Mouse (Mus musculus): Measurements from ENCODE around the gene Gria2. TPM values are rescaled to one million over a fixed set of nuclear protein-coding genes. Genes with fewer than 3 reads are reported as not detected.

Gene Gria2
- polyA plus RNA-seq, 1 experiment, result 0.33 TPM

DNA sequence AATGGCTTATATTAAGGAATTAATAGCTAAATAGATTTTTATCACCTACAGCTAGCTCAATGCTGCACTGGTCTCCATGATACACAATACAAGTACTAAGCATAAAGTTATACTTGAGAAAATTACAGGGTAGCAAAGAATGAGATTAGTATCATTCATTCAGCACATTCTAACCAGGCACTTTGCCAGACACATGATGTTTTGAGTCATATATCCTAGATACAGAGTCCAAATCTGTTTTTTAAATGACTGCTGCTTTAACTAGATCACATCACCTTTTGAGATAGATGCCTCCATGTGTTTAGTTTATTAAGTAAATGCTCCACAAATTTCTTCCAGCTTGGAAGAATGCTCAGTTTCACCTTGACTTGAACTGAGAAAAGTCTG lies 21.5 kb downstream of the Gria2 start:
- no peak overlapping the region for H3K27ac ChIP-seq (ENCODE audit: insufficient read depth, low read length)
- no peak for TF ChIP-seq CTCF (IDR thresholded peaks at IDR 0.05; ENCODE audit: borderline replicate concordance, insufficient read depth, low read length)
- TF ChIP-seq POLR2A (IDR thresholded peaks at IDR 0.05; ENCODE audit: low read depth, low read length), result no peak
- no peak overlapping the region for H3K4me3 ChIP-seq (ENCODE audit: insufficient read depth, low read length)
- H3K4me1 ChIP-seq (ENCODE audit: control insufficient read depth, insufficient read depth, low read length), result peaks cover 7% of the 10 kb centered on the region; the same call in 1 of the 2 replicates

DNA sequence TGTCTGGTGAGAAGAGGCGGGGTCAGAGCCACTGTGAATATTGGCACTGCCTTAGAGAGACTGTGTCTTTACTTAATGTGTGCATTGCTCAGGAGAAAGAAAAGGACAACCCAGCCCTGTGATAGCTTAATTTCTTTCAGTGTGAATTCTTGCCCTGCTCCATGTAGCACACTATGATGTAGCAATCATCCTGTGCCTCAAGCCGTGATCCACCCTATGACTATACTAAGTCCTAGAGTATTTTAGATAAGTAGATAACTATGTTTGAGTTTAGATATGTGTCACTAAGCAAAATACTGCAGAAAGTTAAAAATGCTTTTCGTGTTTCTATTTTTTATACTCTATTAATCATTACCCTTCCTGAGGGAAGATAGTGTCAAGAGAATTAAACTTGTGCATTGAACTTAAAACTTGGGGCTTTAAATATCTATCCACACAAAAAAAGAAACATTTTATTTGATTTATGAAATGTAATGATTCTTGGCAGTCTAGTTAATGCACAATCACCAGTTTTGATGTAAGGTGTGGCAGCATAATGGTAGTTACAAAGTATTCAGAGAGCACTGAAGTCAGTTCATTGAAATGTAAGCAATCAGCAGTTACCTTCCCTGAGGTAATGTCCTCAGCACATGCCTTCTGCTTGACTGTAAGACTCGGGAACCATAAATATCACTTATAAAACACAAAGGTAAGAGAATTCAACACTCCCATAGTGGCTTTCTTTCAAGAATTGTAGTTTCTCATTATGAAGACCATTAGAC lies 22.1 kb downstream of the Gria2 start:
- no peak for TF ChIP-seq CTCF (IDR thresholded peaks at IDR 0.05; ENCODE audit: borderline replicate concordance, insufficient read depth, low read length)
- TF ChIP-seq POLR2A (IDR thresholded peaks at IDR 0.05; ENCODE audit: low read depth, low read length), result no peak
- no peak overlapping the region for H3K4me3 ChIP-seq (ENCODE audit: insufficient read depth, low read length)
- peaks cover 10% of the 10 kb centered on the region; the same call in 1 of the 2 replicates for H3K4me1 ChIP-seq (ENCODE audit: control insufficient read depth, insufficient read depth, low read length)
- no peak overlapping the region for H3K27ac ChIP-seq (ENCODE audit: insufficient read depth, low read length)

DNA sequence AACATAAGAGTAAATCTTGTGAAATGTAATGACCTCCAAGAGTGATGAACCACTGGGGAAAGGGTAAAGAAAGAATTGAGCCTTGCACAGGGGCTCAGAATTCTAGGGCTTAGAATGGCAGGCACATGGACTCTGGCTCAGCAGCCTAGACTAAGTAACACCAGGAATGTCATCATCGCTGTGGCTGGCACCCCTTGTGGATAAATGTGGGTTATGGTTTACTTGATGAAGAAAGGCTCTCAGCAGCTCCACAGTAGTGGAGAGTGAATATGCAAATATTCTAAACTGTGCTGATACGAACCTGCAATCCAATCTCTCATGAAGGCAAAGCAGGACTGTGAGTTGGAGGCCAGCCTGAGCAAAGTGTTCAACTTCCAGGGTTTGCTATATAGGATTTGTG lies 26.0 kb downstream of the Gria2 start:
- no peak for TF ChIP-seq CTCF (IDR thresholded peaks at IDR 0.05; ENCODE audit: borderline replicate concordance, insufficient read depth, low read length)
- no peak for TF ChIP-seq POLR2A (IDR thresholded peaks at IDR 0.05; ENCODE audit: low read depth, low read length)
- Histone ChIP-seq H3K27ac (ENCODE audit: insufficient read depth, low read length) (peak overlapping the region; percentile 5; the same call in 1 of the 2 replicates), H3K4me3 (ENCODE audit: insufficient read depth, low read length) (no peak overlapping the region), H3K4me1 (ENCODE audit: control insufficient read depth, insufficient read depth, low read length) (peaks cover 10% of the 10 kb centered on the region; the same call in 1 of the 2 replicates)

DNA sequence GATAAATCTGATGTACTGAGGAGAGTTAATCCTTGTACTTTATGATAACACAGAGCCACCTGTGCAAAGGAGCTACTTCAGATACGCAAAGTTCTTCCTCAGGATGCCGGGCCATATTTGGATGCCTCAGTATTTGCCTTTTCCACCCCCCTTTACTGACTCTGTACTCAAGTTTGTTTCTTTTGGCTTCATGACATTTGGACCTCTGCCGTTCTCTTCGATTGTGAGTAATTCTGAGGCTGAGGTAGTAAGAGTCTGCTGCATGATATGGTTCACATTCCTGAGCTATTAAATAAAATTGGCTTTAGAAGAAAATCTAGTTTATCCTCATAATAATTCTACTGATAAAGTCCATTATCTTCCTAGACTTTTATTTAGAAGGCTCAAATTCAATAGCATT lies 26.7 kb downstream of the Gria2 start:
- Histone ChIP-seq H3K4me1 (ENCODE audit: control insufficient read depth, insufficient read depth, low read length) (peaks cover 10% of the 10 kb centered on the region; the same call in 1 of the 2 replicates), H3K4me3 (ENCODE audit: insufficient read depth, low read length) (no peak overlapping the region), H3K27ac (ENCODE audit: insufficient read depth, low read length) (no peak overlapping the region)
- TF ChIP-seq CTCF (IDR thresholded peaks at IDR 0.05; ENCODE audit: borderline replicate concordance, insufficient read depth, low read length) (no peak), POLR2A (IDR thresholded peaks at IDR 0.05; ENCODE audit: low read depth, low read length) (no peak)

DNA sequence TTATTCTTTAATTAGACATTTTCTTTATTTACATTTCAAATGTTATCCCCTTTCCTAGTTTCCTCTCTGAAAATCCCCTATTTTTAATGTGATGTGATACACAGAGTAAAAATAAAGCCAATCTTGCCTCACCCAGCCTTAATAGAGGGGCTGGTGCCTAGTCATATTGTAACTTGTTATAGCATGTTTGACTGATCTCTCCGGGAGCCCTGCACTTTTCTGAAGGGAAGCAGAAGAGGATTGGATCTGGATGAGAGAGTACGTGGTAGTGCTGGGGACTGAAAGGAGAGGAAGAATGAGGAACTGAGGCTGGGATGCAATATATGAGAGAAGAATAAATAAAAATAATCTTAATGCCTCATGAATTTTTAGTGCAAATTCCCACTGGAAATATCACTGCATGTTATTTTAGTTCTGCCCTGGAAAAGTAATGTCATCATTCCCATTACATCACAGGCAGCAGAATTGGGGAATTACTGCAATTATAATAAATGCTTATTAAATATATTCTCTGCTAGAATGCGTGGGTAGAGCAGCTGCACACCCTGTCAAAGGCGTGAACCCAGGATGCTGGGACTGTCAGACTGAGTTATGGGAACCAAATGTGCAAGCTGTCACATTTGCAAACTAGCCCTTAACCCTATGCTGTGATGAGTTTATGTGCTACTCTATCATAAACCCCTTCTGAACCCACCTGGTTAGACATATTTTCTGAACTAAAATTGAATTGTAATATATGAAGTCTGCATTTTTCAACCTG lies 28.4 kb downstream of the Gria2 start:
- Histone ChIP-seq H3K4me3 (ENCODE audit: insufficient read depth, low read length) (no peak overlapping the region), H3K4me1 (ENCODE audit: control insufficient read depth, insufficient read depth, low read length) (peaks cover 10% of the 10 kb centered on the region; the same call in 1 of the 2 replicates), H3K27ac (ENCODE audit: insufficient read depth, low read length) (no peak overlapping the region)
- TF ChIP-seq CTCF (IDR thresholded peaks at IDR 0.05; ENCODE audit: borderline replicate concordance, insufficient read depth, low read length), result no peak
- no peak for TF ChIP-seq POLR2A (IDR thresholded peaks at IDR 0.05; ENCODE audit: low read depth, low read length)

DNA sequence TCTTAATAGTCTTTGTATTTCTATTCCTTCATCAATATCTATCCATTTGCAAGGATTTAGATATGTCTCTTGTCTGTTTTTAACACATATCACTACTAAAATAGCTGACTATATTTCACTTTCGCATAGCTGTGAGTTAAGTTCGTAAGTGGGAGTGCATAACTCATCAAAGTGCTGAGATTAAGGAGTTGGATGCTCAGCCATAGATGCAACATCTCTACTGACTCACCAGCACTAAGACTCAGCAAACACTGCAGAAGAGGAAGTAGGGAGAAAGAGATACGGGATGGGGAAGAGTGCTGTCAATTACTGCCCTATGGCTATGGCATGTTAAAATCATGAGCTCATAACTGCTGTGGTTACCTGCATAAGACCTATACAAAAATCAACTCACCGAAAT lies 29.4 kb downstream of the Gria2 start:
- Histone ChIP-seq H3K4me3 (ENCODE audit: insufficient read depth, low read length) (no peak overlapping the region), H3K4me1 (ENCODE audit: control insufficient read depth, insufficient read depth, low read length) (peaks cover 10% of the 10 kb centered on the region; the same call in 1 of the 2 replicates), H3K27ac (ENCODE audit: insufficient read depth, low read length) (no peak overlapping the region)
- TF ChIP-seq POLR2A (IDR thresholded peaks at IDR 0.05; ENCODE audit: low read depth, low read length) (no peak), CTCF (IDR thresholded peaks at IDR 0.05; ENCODE audit: borderline replicate concordance, insufficient read depth, low read length) (no peak)

DNA sequence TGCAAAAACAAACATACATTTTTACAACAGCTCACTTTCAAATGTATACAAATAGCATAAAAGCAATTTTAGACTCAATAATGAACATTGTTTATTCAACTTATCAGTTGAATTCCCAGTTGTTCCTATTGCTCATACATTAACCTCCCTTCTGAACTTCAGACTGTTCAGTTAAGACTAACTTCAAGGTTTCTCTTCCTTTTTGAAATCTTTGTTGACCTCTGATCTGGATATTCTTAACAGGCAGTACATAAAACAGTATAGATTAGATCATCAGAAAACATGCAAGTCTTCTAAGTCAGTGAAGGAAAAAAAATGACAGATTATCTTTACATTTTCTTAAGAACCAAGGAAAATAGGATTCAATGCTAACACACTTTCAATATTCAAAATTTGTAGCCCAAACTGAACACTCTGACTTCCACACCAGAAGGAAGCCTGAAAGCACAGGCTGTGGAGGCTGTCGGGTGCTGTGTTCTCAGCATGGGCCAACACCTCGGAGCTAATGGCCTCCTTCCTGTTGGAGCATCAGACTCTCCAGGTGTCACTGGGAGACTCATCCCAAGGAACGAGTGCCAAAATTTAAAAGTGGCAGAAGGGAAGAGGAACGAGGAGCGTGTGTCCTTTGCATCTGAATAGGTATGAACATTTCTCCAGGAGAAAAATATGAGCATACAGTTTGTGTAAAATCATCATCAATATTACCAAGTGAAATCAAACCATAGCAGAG lies 33.0 kb downstream of the Gria2 start:
- Histone ChIP-seq H3K4me1 (ENCODE audit: control insufficient read depth, insufficient read depth, low read length) (no peaks in the 10 kb centered on the region), H3K4me3 (ENCODE audit: insufficient read depth, low read length) (no peak overlapping the region), H3K27ac (ENCODE audit: insufficient read depth, low read length) (no peak overlapping the region)
- TF ChIP-seq POLR2A (IDR thresholded peaks at IDR 0.05; ENCODE audit: low read depth, low read length) (no peak), CTCF (IDR thresholded peaks at IDR 0.05; ENCODE audit: borderline replicate concordance, insufficient read depth, low read length) (no peak)

DNA sequence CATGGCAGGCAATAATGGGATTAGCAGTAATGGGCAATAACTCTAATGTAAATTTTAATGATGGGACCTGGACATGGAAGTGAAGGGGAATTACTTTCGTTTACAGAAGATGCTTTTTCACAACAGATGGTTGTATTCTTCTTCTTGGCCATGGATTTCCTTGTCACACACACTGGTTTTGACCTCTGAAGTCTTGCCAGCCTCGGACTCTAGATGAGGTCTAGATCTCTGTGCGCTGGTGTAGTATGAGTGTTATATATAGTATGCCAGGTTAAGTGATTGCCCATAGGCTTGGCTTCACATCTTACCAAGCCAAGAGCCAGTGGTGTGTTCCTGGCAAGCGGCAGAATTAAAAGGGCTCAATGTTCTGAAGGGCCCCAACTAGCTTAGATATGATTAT lies 43.7 kb downstream of the Gria2 start:
- Histone ChIP-seq H3K4me1 (ENCODE audit: control insufficient read depth, insufficient read depth, low read length) (no peaks in the 10 kb centered on the region), H3K4me3 (ENCODE audit: insufficient read depth, low read length) (no peak overlapping the region), H3K27ac (ENCODE audit: insufficient read depth, low read length) (no peak overlapping the region)
- TF ChIP-seq CTCF (IDR thresholded peaks at IDR 0.05; ENCODE audit: borderline replicate concordance, insufficient read depth, low read length) (no peak), POLR2A (IDR thresholded peaks at IDR 0.05; ENCODE audit: low read depth, low read length) (no peak)

DNA sequence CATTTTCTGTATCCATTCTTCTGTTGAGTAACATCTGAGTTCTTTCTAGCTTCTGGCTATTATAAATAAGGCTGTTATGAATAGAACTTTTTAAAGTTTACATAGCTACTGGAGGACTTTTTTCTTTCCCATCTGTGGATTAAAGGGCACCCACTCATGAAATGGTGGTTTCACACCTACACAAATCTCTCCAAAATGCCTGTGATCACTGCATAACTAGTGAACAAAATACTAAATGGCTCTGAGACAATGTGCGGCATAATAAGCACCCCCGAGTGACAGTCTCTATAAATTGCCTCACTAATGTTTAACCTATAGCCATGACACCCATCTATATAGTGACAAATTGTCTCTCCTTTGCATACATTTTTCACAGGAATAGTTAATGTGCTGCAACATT lies 44.3 kb downstream of the Gria2 start:
- Histone ChIP-seq H3K27ac (ENCODE audit: insufficient read depth, low read length) (no peak overlapping the region), H3K4me3 (ENCODE audit: insufficient read depth, low read length) (no peak overlapping the region), H3K4me1 (ENCODE audit: control insufficient read depth, insufficient read depth, low read length) (no peaks in the 10 kb centered on the region)
- no peak for TF ChIP-seq POLR2A (IDR thresholded peaks at IDR 0.05; ENCODE audit: low read depth, low read length)
- TF ChIP-seq CTCF (IDR thresholded peaks at IDR 0.05; ENCODE audit: borderline replicate concordance, insufficient read depth, low read length), result no peak
